Mouse (Mus musculus): Measurements from ENCODE around the gene Mrpl53. TPM values are rescaled to one million over a fixed set of nuclear protein-coding genes. Genes with fewer than 3 reads are reported as not detected.

Gene Mrpl53
- polyA plus RNA-seq, 1 experiment from 2014 or later, result 151 TPM

DNA sequence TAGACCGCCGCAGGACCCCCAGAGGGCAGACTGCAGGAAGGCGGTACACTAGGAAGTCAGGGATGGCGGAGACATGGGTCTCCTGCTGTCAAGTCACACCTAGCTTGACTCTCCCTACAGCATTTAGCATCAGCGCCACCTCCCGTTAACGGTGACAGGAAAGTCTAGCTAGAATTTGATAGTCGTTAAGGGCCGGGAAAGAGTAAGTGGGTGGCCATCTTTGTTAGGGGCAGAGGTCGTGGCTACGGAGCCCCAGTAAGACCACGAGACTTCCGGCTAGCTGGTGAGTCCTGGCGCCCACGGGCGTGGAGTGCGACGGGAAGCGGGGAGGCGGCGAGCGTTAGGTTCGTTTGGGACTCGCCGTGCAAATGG lies 7.5 kb upstream of the Mrpl53 start, which contains the start of the genes Ccdc142 and Gm42688:
Ccdc142 (plus strand) TSS at position 286 of the 372 bp plus-strand sequence.
Gm42688 (plus strand) TSS at position 302 of the 372 bp plus-strand sequence.
- 0 out of 2 replicates have a peak, but pooled peaks cover 7% of the 10 kb centered on the region for H3K36me3 ChIP-seq (ENCODE audit: poor library complexity, severe bottlenecking)
- H3K4me2 ChIP-seq, result peak within 1 kb of the TSS; percentile 100
- H3K9me3 ChIP-seq (replicated peaks), result no peaks in the 10 kb centered on the region
- H3K27me3 ChIP-seq, result peaks cover 19% of the 10 kb centered on the region
- H3K27ac ChIP-seq, result peak within 1 kb of the TSS; percentile 70
- WGBS, result 2% methylated on average over 25 of the region's 25 CpGs
- peak within 1 kb of the TSS; percentile 75 for H3K4me3 ChIP-seq
- peak within 1 kb of the TSS; percentile 82 for H3K9ac ChIP-seq
- peaks cover 25% of the 10 kb centered on the region for H3K4me1 ChIP-seq
- ATAC-seq, result peak; percentile 86

DNA sequence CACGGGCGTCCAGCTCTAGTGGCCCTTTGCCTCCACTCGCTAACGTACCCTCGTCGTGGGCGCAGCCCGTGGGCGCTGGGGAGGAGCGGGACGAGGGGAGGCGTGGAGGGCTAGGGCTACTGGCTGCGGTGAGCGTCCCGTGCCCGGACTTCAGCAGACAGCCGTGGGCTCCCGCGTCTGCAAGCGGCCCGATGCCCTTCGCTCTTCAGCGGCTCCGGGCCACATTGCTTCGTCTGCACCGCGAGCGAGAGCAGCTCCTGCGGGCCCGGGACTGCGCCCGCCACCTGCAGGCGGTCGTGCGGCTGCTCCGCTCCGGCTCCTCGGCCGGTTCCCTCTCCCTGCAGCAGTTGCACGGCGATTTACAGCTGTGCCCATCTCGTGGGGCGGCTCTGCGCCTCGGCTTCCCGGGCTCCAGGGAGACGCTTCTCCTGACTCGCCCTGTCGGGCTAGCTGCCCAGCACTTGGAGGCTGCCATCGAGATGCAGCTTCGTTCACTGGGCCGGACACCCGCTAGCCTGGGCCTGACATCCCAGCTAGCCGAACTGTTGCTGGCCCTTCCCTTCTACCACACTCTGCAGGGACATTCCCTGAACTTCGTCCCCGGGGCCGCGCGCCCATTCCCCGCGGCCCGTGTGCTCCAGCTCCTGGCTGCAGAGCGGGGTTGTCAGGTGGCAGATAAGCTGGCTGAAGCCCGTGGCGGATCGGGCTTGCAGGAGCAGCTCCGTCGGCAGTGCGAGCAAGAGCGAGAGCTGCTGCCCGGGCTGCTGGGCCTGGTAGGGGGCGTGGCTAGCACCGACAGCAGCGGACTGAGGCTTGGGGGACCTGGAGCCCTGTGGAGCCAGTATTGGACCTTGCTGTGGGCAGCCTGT lies 6.9 kb upstream of the Mrpl53 start:
- H3K4me3 ChIP-seq, result peak overlapping the region; percentile 75
- H3K9ac ChIP-seq, result peak overlapping the region; percentile 82
- under 1% methylated on average over 65 of the region's 74 CpGs for WGBS
- no peaks in the 10 kb centered on the region for H3K9me3 ChIP-seq (replicated peaks)
- peak overlapping the region; percentile 100 for H3K4me2 ChIP-seq
- peak; percentile 71 for ATAC-seq
- H3K36me3 ChIP-seq (ENCODE audit: poor library complexity, severe bottlenecking), result 0 out of 2 replicates have a peak, but pooled peaks cover 7% of the 10 kb centered on the region
- H3K4me1 ChIP-seq, result peaks cover 25% of the 10 kb centered on the region
- H3K27me3 ChIP-seq, result peaks cover 19% of the 10 kb centered on the region
- H3K27ac ChIP-seq, result peak overlapping the region; percentile 70

DNA sequence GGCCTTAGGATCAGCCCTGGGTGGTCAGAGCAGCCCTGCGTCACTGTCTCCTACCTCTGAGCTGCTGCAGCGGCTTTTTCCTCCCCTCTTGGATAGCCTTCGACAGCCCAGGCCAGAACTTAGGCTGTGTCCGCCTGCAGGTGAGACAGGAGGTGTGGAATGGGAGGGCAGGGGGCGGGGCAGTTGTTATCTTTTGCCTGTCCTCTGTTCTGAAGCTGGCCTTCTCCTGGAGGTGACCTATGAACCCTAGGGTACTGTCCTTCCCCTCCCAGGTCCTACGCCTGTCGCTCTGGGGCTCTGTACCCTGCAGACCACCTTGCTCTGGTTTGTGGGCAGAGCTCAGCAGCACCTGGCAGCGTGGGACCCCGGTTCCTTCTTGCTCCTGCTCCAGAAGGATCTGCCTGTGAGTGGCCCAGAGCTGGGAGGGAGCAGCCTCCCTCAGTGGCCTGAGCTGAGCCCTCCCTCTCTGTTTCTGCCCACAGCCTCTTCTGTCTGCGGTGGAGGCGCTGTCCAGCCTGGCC lies 5.7 kb upstream of the Mrpl53 start:
- Histone ChIP-seq H3K4me1 (peaks cover 35% of the 10 kb centered on the region), H3K9me3 (replicated peaks) (no peaks in the 10 kb centered on the region), H3K9ac (peak overlapping the region; percentile 82; the same call in 1 of the 2 replicates), H3K36me3 (ENCODE audit: poor library complexity, severe bottlenecking) (peaks cover 12% of the 10 kb centered on the region; the same call in 1 of the 2 replicates), H3K27me3 (peaks cover 19% of the 10 kb centered on the region), H3K4me3 (peak overlapping the region; percentile 75; the same call in 1 of the 2 replicates), H3K27ac (no peak overlapping the region), H3K4me2 (peak overlapping the region; percentile 100)
- ATAC-seq, result no peak
- 49% methylated on average over 11 of the region's 11 CpGs for WGBS

DNA sequence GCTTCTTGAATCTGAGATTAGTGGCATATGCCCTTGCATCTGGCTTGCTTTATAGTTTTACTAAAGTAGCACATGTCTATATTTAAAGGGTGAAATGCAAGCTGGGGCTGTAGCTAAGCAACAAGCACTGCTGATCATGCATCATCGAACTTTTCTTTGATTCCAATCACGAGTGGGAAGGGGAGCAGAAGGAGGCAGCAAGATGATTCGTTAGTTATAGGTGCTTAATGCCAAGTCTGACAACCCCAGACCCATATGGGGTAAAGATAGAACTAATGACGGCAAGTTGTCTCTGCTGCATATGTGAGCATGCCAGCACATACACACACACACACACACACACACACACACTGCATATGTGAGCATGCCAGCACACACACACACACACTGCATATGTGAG lies 4.7 kb upstream of the Mrpl53 start:
- Histone ChIP-seq H3K36me3 (ENCODE audit: poor library complexity, severe bottlenecking) (peaks cover 12% of the 10 kb centered on the region; the same call in 1 of the 2 replicates), H3K4me1 (peaks cover 39% of the 10 kb centered on the region), H3K4me2 (no peak overlapping the region), H3K27me3 (peaks cover 17% of the 10 kb centered on the region), H3K9me3 (replicated peaks) (no peaks in the 10 kb centered on the region), H3K27ac (no peak overlapping the region), H3K9ac (no peak overlapping the region), H3K4me3 (no peak overlapping the region)
- WGBS, result 48% methylated on average over 4 of the region's 4 CpGs
- peak; percentile 25; the same call in 1 of the 2 replicates for ATAC-seq

DNA sequence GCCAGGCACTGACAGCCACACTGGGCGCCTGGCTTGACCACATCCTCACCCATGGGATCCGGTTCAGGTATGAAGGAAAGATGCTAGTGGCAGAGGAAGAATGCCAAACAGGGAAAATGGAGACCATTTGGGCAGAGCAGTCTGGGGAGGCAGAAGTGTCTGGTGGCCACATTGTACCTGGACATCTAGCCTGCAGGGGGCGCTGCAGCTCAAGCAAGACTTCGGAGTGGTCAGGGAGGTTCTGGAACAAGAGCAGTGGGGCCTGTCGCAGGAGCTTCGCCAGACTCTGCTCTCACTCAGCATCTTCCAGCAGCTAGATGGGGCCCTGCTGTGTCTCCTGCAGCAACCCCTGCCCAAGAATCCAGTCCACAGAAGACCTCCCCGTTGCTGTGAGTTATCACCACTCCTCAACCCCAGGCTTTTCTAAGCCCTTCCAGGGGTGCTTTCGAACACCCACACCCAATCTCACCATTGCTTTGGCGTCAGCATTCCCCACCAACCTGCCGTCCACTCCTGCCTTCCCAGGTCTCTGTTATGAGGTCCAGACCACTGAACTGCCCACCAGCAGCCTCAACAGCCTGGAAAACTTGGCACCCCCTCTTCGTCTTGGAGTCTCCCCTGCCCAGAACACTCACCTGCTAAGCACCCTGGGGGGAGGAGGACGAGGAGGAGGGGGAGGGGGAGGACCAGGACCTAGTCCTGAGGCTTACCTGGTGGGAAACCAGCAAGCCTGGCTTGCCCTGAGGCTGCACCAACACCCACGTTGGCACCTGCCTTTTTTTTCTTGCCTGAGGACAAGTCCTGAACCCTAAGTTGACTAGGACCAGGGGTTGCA lies 1.1 kb upstream of the Mrpl53 start:
- no peak for ATAC-seq
- Histone ChIP-seq H3K4me1 (peaks cover 36% of the 10 kb centered on the region), H3K4me2 (peak overlapping the region; percentile 93), H3K9me3 (replicated peaks) (no peaks in the 10 kb centered on the region), H3K9ac (peak overlapping the region; percentile 96; the same call in 1 of the 2 replicates), H3K4me3 (peak overlapping the region; percentile 94), H3K27me3 (peaks cover 5% of the 10 kb centered on the region; the same call in 1 of the 2 replicates), H3K36me3 (ENCODE audit: poor library complexity, severe bottlenecking) (peaks cover 15% of the 10 kb centered on the region; the same call in 1 of the 2 replicates), H3K27ac (0 out of 2 replicates have a peak overlapping the region, but pooled peaks have one; percentile 10)
- 36% methylated on average over 13 of the region's 13 CpGs for WGBS

DNA sequence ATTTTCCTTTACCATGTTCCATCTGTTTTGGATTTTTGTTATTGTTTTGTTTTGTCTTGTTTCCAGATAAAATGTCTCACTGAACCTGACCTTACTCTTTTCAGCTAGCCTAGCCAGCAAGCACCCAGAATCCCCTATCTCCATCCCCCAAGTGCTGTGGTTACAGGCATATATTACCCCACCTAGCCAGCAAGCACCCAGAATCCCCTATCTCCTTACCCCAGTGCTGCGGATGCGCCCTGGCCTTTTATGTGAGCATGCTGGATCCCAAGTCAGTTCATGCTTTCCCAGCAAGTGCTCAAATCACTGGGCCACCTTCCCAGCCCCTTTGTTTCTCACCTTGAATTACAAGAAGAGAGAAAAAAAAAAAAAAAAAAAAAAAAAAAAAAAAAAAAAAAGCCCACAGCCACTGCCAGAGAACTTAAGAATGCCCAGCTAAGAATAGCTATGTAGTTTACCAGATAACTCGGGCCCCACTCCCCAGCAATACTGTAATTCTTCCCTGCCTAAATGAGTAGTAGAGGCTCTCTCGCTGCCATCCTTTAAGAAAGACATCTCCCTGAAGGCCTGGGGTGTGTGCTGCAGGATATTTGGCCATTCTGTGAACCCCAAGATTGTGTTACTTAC lies 2.8 kb downstream of the Mrpl53 start:
- Histone ChIP-seq H3K4me1 (peaks cover 45% of the 10 kb centered on the region), H3K4me2 (no peak overlapping the region), H3K4me3 (no peak overlapping the region), H3K9me3 (replicated peaks) (no peaks in the 10 kb centered on the region), H3K9ac (no peak overlapping the region), H3K27ac (no peak overlapping the region), H3K36me3 (ENCODE audit: poor library complexity, severe bottlenecking) (peaks cover 8% of the 10 kb centered on the region; the same call in 1 of the 2 replicates), H3K27me3 (no peaks in the 10 kb centered on the region)
- 88% methylated on average over 4 of the region's 4 CpGs for WGBS
- no peak for ATAC-seq

DNA sequence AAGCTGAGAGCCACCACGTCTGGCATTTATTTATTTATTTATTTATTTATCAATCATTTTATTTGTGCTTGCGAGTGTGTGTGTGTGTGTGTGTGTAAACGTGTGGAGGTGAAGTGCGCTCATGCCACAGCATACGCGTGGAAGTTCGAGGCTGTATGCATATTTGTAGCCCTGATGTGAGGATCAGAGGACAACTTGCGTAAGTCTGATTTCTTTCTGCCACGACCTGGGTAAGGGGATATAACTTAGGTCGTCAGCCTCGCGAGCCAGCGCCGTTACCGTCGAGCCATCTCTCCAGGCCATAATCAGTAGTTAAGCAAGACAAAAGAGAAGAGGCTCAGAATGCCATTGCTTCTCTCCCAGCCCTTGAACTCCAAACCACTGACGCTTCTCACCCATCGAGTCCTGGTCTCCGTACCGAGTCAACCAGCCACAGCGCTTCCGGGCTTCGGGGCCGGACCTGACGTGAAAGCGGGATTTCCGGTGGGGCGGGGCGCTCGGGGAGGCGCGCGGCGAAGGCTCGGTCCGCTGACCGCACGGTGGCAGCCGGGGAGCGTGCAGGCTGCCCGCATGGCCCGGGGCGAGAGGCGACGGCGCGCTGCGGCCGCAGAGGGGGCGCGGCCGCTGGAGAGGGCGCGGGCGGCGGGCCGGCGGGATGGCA lies 6.3 kb downstream of the Mrpl53 start, which contains the start of gene Mogs:
Mogs (plus strand) TSS at position 486 of the 661 bp plus-strand sequence.
- peak within 1 kb of the TSS; percentile 95 for H3K9ac ChIP-seq
- peaks cover 54% of the 10 kb centered on the region for H3K4me1 ChIP-seq
- 1% methylated on average over 43 of the region's 58 CpGs for WGBS
- peak within 1 kb of the TSS; percentile 89 for H3K4me3 ChIP-seq
- peak within 1 kb of the TSS; percentile 99 for H3K4me2 ChIP-seq
- peak within 1 kb of the TSS; percentile 74 for H3K27ac ChIP-seq
- peak; percentile 90 for ATAC-seq
- no peaks in the 10 kb centered on the region for H3K9me3 ChIP-seq (replicated peaks)
- H3K36me3 ChIP-seq (ENCODE audit: poor library complexity, severe bottlenecking), result peaks cover 36% of the 10 kb centered on the region
- H3K27me3 ChIP-seq, result no peaks in the 10 kb centered on the region

DNA sequence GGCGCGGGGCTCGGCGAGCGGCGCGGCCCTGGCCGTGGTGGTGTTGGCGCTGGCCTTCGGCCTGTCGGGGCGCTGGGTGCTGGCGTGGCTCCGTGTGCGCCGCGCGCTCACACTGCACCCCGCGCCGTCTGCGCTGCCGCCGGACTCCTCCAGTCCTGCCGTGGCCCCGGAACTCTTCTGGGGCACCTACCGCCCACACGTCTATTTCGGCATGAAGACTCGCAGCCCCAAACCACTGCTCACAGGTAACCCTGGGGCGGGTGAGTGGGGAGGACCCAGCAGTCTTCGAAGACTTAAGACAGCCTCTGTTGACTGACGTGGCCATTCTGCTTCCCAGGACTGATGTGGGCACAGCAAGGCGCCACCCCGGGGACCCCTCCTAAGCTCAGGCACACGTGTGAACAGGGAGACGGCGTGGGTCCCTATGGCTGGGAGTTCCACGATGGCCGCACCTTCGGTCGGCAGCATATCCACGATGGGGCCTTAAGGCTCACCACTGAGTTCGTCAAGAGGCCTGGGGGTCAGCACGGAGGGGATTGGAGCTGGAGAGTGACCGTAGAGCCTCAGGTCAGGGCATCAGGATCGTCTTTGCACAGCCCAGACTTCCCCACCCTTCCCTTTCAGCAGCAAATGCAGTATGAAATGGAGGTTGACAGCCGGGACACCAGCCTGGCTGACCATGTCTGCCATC lies 7.0 kb downstream of the Mrpl53 start:
- peak overlapping the region; percentile 89 for H3K4me3 ChIP-seq
- no peaks in the 10 kb centered on the region for H3K9me3 ChIP-seq (replicated peaks)
- peaks cover 56% of the 10 kb centered on the region for H3K4me1 ChIP-seq
- 1% methylated on average over 36 of the region's 48 CpGs for WGBS
- H3K9ac ChIP-seq, result peak overlapping the region; percentile 95
- peak overlapping the region; percentile 74 for H3K27ac ChIP-seq
- H3K36me3 ChIP-seq (ENCODE audit: poor library complexity, severe bottlenecking), result peaks cover 34% of the 10 kb centered on the region
- peak; percentile 67 for ATAC-seq
- H3K27me3 ChIP-seq, result no peaks in the 10 kb centered on the region
- H3K4me2 ChIP-seq, result peak overlapping the region; percentile 99

DNA sequence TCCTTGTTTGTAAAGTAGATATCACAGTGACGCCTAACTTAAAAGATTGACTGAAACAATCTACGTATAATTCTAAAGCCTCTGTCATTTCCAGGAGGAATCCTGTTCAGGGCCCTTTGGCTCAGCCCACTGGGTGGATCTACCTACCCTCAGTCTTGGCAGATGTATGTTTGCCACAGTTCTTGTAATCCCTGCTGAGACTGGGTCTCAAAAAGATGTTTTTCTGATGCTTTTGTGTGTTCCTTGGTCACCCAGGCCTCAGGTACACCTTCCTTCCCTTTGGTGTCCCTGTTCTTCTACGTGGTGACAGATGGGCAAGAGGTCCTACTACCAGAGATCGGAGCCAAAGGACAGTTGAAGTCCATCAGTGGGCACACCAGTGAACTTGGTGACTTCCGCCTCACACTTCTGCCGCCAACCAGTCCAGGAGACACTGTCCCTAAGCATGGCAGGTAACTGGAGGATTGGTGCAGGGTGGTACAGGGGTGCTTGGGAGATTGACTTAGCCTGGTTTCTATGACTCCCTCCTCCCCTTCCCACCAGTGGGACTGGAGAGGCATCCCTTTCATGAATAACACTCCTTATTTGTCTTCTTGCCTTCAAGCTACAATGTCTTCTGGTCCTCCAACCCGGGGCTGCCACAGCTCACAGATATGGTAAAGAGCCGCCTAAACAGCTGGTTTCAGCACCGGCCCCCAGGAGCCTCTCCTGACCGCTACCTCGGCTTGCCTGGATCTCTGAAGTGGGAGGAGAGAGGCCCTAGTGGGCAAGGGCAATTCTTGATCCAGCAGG lies 7.7 kb downstream of the Mrpl53 start:
- Histone ChIP-seq H3K27me3 (no peaks in the 10 kb centered on the region), H3K4me1 (peaks cover 56% of the 10 kb centered on the region), H3K9ac (peak overlapping the region; percentile 95), H3K4me3 (peak overlapping the region; percentile 89), H3K36me3 (ENCODE audit: poor library complexity, severe bottlenecking) (peaks cover 32% of the 10 kb centered on the region), H3K4me2 (peak overlapping the region; percentile 99), H3K27ac (no peak overlapping the region), H3K9me3 (replicated peaks) (no peaks in the 10 kb centered on the region)
- 77% methylated on average over 11 of the region's 11 CpGs for WGBS
- no peak for ATAC-seq

DNA sequence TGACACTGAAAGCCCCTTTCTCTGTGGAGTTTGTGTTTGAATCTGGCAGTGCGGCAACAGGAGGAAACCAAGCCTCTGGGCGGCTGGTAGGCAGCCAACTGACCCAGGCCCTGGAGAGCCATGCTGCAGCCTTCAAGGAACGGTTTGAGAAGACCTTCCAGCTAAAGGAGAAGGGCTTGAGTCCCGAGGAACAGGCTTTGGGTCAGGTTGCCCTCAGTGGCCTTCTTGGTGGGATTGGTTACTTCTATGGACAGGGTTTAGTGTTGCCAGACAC lies 8.3 kb downstream of the Mrpl53 start:
- Histone ChIP-seq H3K4me2 (peak overlapping the region; percentile 99), H3K9ac (peak overlapping the region; percentile 95), H3K27ac (no peak overlapping the region), H3K36me3 (ENCODE audit: poor library complexity, severe bottlenecking) (peaks cover 32% of the 10 kb centered on the region), H3K4me3 (peak overlapping the region; percentile 89; the same call in 1 of the 2 replicates), H3K9me3 (replicated peaks) (no peaks in the 10 kb centered on the region), H3K27me3 (no peaks in the 10 kb centered on the region), H3K4me1 (peaks cover 60% of the 10 kb centered on the region)
- WGBS, result 90% methylated on average over 4 of the region's 4 CpGs
- ATAC-seq, result no peak

Measured in forebrain, embryonic 13.5 days (tissue).